Mouse (Mus musculus): ENCODE data around the gene Mettl7a3. TPM values are rescaled to one million over a fixed set of nuclear protein-coding genes. Genes with fewer than 3 reads are reported as not detected.
"Not testable (repeated sequence)": the region's sequence is repeated elsewhere in the genome, so short reads cannot be mapped to it uniquely, and the experiment has no call there.

Mettl7a3 gene
- total RNA-seq (2021) = under 1 TPM; 0.17 to 0.33 TPM
- long read RNA-seq, experiment 1 = 0 reads
- long read RNA-seq, experiment 2 = 0 reads

- intact Hi-C loops (cut with DNase I) = no loop called here
- DNase-seq = no peak
These were observed at the start of gene Mettl7a3 for GRCm38 (mm10) chr15:100334629-100335028. Gene Mettl7a3, plus strand, starts transcription at chr15:100334929.

- intact Hi-C loops (cut with DNase I) = no loop called here
- DNase-seq = no peak
These were observed 45.7 kb upstream of the Mettl7a3 start for GRCm38 (mm10) chr15:100288980-100289379.

GRCm38 (mm10) chr15:100290858-100291257 is 43.9 kb upstream of the Mettl7a3 start:
- DNase-seq = no peak
- intact Hi-C loops (cut with DNase I) = no loop called here

GRCm38 (mm10) chr15:100292326-100292725 is 42.4 kb upstream of the Mettl7a3 start:
- DNase-seq = no peak
- intact Hi-C loops (cut with DNase I) = no loop called here

GRCm38 (mm10) chr15:100297856-100298255 is 36.9 kb upstream of the Mettl7a3 start:
- intact Hi-C loops (cut with DNase I) = no loop called here
- DNase-seq = no peak

- DNase-seq = no peak
- intact Hi-C loops (cut with DNase I) = no loop called here
These were observed 34.2 kb upstream of the Mettl7a3 start for GRCm38 (mm10) chr15:100300499-100300898.

GRCm38 (mm10) chr15:100301556-100301955 is 33.2 kb upstream of the Mettl7a3 start:
- no peak for DNase-seq
- intact Hi-C loops (cut with DNase I) = no loop called here

- no peak for DNase-seq
- intact Hi-C loops (cut with DNase I) = no loop called here
These were observed 31.2 kb upstream of the Mettl7a3 start for GRCm38 (mm10) chr15:100303428-100304018.

GRCm38 (mm10) chr15:100304019-100304991 is 30.4 kb upstream of the Mettl7a3 start, which contains the start of gene Mettl7a1:
Gene Mettl7a1, plus strand, starts transcription at chr15:100304140.
- intact Hi-C loops (cut with DNase I) = no loop called here
- DNase-seq = peak; percentile 82 to 84

GRCm38 (mm10) chr15:100306201-100306600 is 28.5 kb upstream of the Mettl7a3 start:
- intact Hi-C loops (cut with DNase I) = no loop called here
- no peak for DNase-seq

- intact Hi-C loops (cut with DNase I); DNase-seq: not testable (repeated sequence)
These were observed 27.2 kb upstream of the Mettl7a3 start for GRCm38 (mm10) chr15:100307438-100308096.

GRCm38 (mm10) chr15:100312346-100312745 is 22.4 kb upstream of the Mettl7a3 start:
- no peak for DNase-seq
- intact Hi-C loops (cut with DNase I) = no loop called here

GRCm38 (mm10) chr15:100314448-100315145 is 20.1 kb upstream of the Mettl7a3 start:
- intact Hi-C loops (cut with DNase I) = loop anchor here (5.0 kb wide), 1 partner anchor 47 kb away; no protein-coding TSS in a partner anchor

GRCm38 (mm10) chr15:100318014-100318671 is 16.6 kb upstream of the Mettl7a3 start:
- intact Hi-C loops (cut with DNase I) = loop anchor here (5.0 kb wide), 1 partner anchor 51 kb away; no protein-coding TSS in a partner anchor
- DNase-seq = not testable (repeated sequence)

More at GRCm38 (mm10) chr15:100314448-100315145, 20.1 kb upstream of the Mettl7a3 start:
- no peak for DNase-seq

- intact Hi-C loops (cut with DNase I) = loop anchor here (5.0 kb wide), 1 partner anchor 53 kb away; no protein-coding TSS in a partner anchor
- no peak for DNase-seq
These were observed 14.8 kb upstream of the Mettl7a3 start for GRCm38 (mm10) chr15:100319884-100320283.

- no peak for DNase-seq
These were observed 14.3 kb upstream of the Mettl7a3 start for GRCm38 (mm10) chr15:100320295-100320905.

GRCm38 (mm10) chr15:100321134-100321533 is 13.6 kb upstream of the Mettl7a3 start:
- intact Hi-C loops (cut with DNase I) = no loop called here
- peak in 1 of 2 experiments; percentile 28 for DNase-seq

More at GRCm38 (mm10) chr15:100320295-100320905, 14.3 kb upstream of the Mettl7a3 start:
- intact Hi-C loops (cut with DNase I) = no loop called here

GRCm38 (mm10) chr15:100324021-100324591 is 10.6 kb upstream of the Mettl7a3 start:
- DNase-seq = no peak
- intact Hi-C loops (cut with DNase I) = no loop called here

- intact Hi-C loops (cut with DNase I) = no loop called here
These were observed 9.5 kb upstream of the Mettl7a3 start for GRCm38 (mm10) chr15:100325235-100325634.

More at GRCm38 (mm10) chr15:100325235-100325634, 9.5 kb upstream of the Mettl7a3 start:
- DNase-seq = no peak

Measured in gastrocnemius, postnatal 36 days (tissue).